Mouse (Mus musculus) MEL (cell line): ENCODE measurements around the gene Fscn2. TPM values are rescaled to one million over a fixed set of nuclear protein-coding genes. Genes with fewer than 3 reads are reported as not detected.

Experiments
- DNase-seq: peaks from one replicate; pipeline ENCODE4 v3.0.0; 2011; ENCODE audit warnings: low read depth, low spot score
- H3K27ac ChIP-seq: 2 replicates; pipeline ENCODE4 v1.5.1; 2012; ENCODE audit warnings: low read depth, mild to moderate bottlenecking, control low read depth, low read length, moderate library complexity; ENCODE audit not compliant: control insufficient read depth
- H3K27me3 ChIP-seq, 2 experiments: fragments of 150-350 bp in 1 of 2; sonication (generic) in 1 of 2; 2 replicates each; pipeline ENCODE4 v1.6.1; 2012; ENCODE audit warnings: low read length in 2 of 2, mild to moderate bottlenecking in 2 of 2, improper control_type of control experiment in 1 of 2, moderate library complexity in 1 of 2; ENCODE audit not compliant: insufficient read depth in 2 of 2, control insufficient read depth in 1 of 2
- H3K36me3 ChIP-seq, 2 experiments: 2 replicates each; pipeline ENCODE4 v1.6.1; 2012 to 2014; ENCODE audit warnings: low read length in 2 of 2, improper control_type of control experiment in 1 of 2, inconsistent platforms in 1 of 2, mild to moderate bottlenecking in 1 of 2; ENCODE audit not compliant: insufficient read depth in 2 of 2, control insufficient read depth in 1 of 2
- H3K4me1 ChIP-seq, 2 experiments: fragments of 150-350 bp in 1 of 2; sonication (generic) in 1 of 2; 2 replicates each; pipeline ENCODE4 v1.6.1; 2012; ENCODE audit warnings: low read length in 2 of 2, improper control_type of control experiment in 1 of 2, mild to moderate bottlenecking in 1 of 2; ENCODE audit not compliant: insufficient read depth in 2 of 2, control insufficient read depth in 1 of 2
- H3K4me3 ChIP-seq, 2 experiments: fragments of 150-350 bp in 1 of 2; sonication (generic) in 1 of 2; 2 replicates each; pipeline ENCODE4 v1.5.1; 2012; ENCODE audit warnings: low read depth in 2 of 2, low read length in 2 of 2, mild to moderate bottlenecking in 2 of 2, moderate library complexity in 2 of 2, control low read depth in 1 of 2, improper control_type of control experiment in 1 of 2; ENCODE audit not compliant: control insufficient read depth in 1 of 2, insufficient read depth in 1 of 2
- H3K79me2 ChIP-seq: 2 replicates; pipeline ENCODE4 v1.6.1; 2012; ENCODE audit warnings: mild to moderate bottlenecking, low read length, moderate library complexity; ENCODE audit not compliant: control insufficient read depth, poor library complexity, insufficient read depth
- H3K9ac ChIP-seq: 2 replicates; pipeline ENCODE4 v1.6.1; 2012; ENCODE audit warnings: low read depth, mild to moderate bottlenecking, control low read depth, low read length, moderate library complexity; ENCODE audit not compliant: control insufficient read depth, poor library complexity, severe bottlenecking
- H3K9me3 ChIP-seq: fragments of 150-350 bp; sonication (generic); replicated peaks from 2 replicates; pipeline ENCODE4 v1.6.1; 2012; ENCODE audit warnings: mild to moderate bottlenecking, low read length, improper control_type of control experiment, moderate library complexity; ENCODE audit not compliant: insufficient read depth
- CHD1 ChIP-seq: IDR thresholded peaks from 2 replicates; pipeline ENCODE4 v1.6.1; 2012; ENCODE audit warnings: low read depth, mild to moderate bottlenecking, inconsistent platforms, low read length, improper control_type of control experiment
- CTCF ChIP-seq, 3 experiments: IDR thresholded peaks in 2 of 3; conservative IDR thresholded peaks in 1 of 3; 2 replicates each; pipeline ENCODE4 v1.5.1; 2011 to 2012; ENCODE audit warnings: low read length in 3 of 3, low read depth in 2 of 3, mild to moderate bottlenecking in 2 of 3, improper control_type of control experiment in 1 of 3, inconsistent platforms in 1 of 3, mixed read lengths in 1 of 3, moderate library complexity in 1 of 3; ENCODE audit not compliant: control insufficient read depth in 1 of 3, insufficient read depth in 1 of 3, poor library complexity in 1 of 3, severe bottlenecking in 1 of 3
- ELF1 ChIP-seq: IDR thresholded peaks from 2 replicates; pipeline ENCODE4 v1.6.1; 2014; ENCODE audit warnings: low read depth, mild to moderate bottlenecking, inconsistent platforms, low read length, improper control_type of control experiment, moderate library complexity
- EP300 ChIP-seq, 2 experiments: IDR thresholded peaks; 2 replicates each; pipeline ENCODE4 v1.6.1; 2011; ENCODE audit warnings: improper control_type of control experiment in 2 of 2, low read length in 2 of 2, low read depth in 1 of 2, mild to moderate bottlenecking in 1 of 2
- GABPA ChIP-seq: IDR thresholded peaks from 2 replicates; pipeline ENCODE4 v1.6.1; 2012; ENCODE audit warnings: low read depth, mild to moderate bottlenecking, inconsistent platforms, low read length, improper control_type of control experiment, moderate library complexity
- GATA1 ChIP-seq: IDR thresholded peaks from 2 replicates; pipeline ENCODE4 v1.6.1; 2011; ENCODE audit warnings: low read depth, low read length, improper control_type of control experiment
- HCFC1 ChIP-seq: IDR thresholded peaks from 2 replicates; pipeline ENCODE4 v1.6.1; 2012; ENCODE audit warnings: low read depth, mild to moderate bottlenecking, inconsistent platforms, low read length, improper control_type of control experiment, moderate library complexity
- KAT2A ChIP-seq: conservative IDR thresholded peaks from 2 replicates; pipeline ENCODE4 v1.6.1; 2012; ENCODE audit warnings: low read depth, low read length, improper control_type of control experiment, inconsistent platforms
- MAX ChIP-seq: IDR thresholded peaks from 2 replicates; pipeline ENCODE4 v1.6.1; 2011; ENCODE audit warnings: low read length, improper control_type of control experiment
- MAZ ChIP-seq: IDR thresholded peaks from 2 replicates; pipeline ENCODE4 v1.6.1; 2012; ENCODE audit warnings: low read depth, mild to moderate bottlenecking, inconsistent platforms, low read length, improper control_type of control experiment
- MEF2A ChIP-seq: IDR thresholded peaks from 2 replicates; pipeline ENCODE4 v1.6.1; 2014; ENCODE audit warnings: low read depth, mild to moderate bottlenecking, inconsistent platforms, low read length, improper control_type of control experiment; ENCODE audit not compliant: poor library complexity, insufficient replicate concordance, severe bottlenecking; ENCODE audit errors: extremely low read depth
- MXI1 ChIP-seq: IDR thresholded peaks from 2 replicates; pipeline ENCODE4 v1.6.1; 2011; ENCODE audit warnings: mild to moderate bottlenecking, low read depth, low read length, improper control_type of control experiment
- MYB ChIP-seq: IDR thresholded peaks from 2 replicates; pipeline ENCODE4 v1.6.1; 2011; ENCODE audit warnings: mild to moderate bottlenecking, low read depth, low read length, improper control_type of control experiment
- MYC ChIP-seq: IDR thresholded peaks from 2 replicates; pipeline ENCODE4 v1.6.1; 2011; ENCODE audit warnings: low read depth, mild to moderate bottlenecking, low read length, improper control_type of control experiment, moderate library complexity
- NELFE ChIP-seq: IDR thresholded peaks from 2 replicates; pipeline ENCODE4 v1.6.1; 2011; ENCODE audit warnings: low read depth, low read length, improper control_type of control experiment
- NRF1 ChIP-seq: IDR thresholded peaks from 2 replicates; pipeline ENCODE4 v1.6.1; 2014; ENCODE audit warnings: low read depth, mild to moderate bottlenecking, inconsistent platforms, low read length, improper control_type of control experiment, moderate library complexity; ENCODE audit not compliant: poor library complexity, insufficient read depth, severe bottlenecking
- POLR2AphosphoS2 ChIP-seq: IDR thresholded peaks from 2 replicates; pipeline ENCODE4 v1.6.1; 2011; ENCODE audit warnings: low read length, improper control_type of control experiment
- POLR2AphosphoS5 ChIP-seq: IDR thresholded peaks from 2 replicates; pipeline ENCODE4 v1.6.1; 2012; ENCODE audit warnings: low read depth, borderline replicate concordance, mild to moderate bottlenecking, inconsistent platforms, low read length, moderate library complexity, mixed read lengths
- RAD21 ChIP-seq: IDR thresholded peaks from 2 replicates; pipeline ENCODE4 v1.6.1; 2011; ENCODE audit warnings: mild to moderate bottlenecking, low read depth, low read length, improper control_type of control experiment
- RCOR1 ChIP-seq: IDR thresholded peaks from 2 replicates; pipeline ENCODE4 v1.6.1; 2012; ENCODE audit warnings: low read depth, mild to moderate bottlenecking, inconsistent platforms, low read length, improper control_type of control experiment
- SIN3A ChIP-seq: IDR thresholded peaks from 2 replicates; pipeline ENCODE4 v1.6.1; 2012; ENCODE audit warnings: low read length, improper control_type of control experiment, inconsistent platforms
- SMC3 ChIP-seq: IDR thresholded peaks from 2 replicates; pipeline ENCODE4 v1.6.1; 2011; ENCODE audit warnings: low read depth, low read length, improper control_type of control experiment
- TBP ChIP-seq: IDR thresholded peaks from 2 replicates; pipeline ENCODE4 v1.8.0; 2011; ENCODE audit warnings: low read depth, low read length, improper control_type of control experiment
- TCF12 ChIP-seq: IDR thresholded peaks from 2 replicates; pipeline ENCODE4 v1.6.1; 2014; ENCODE audit warnings: low read depth, mild to moderate bottlenecking, inconsistent platforms, low read length, improper control_type of control experiment, moderate library complexity
- UBTF ChIP-seq: IDR thresholded peaks from 2 replicates; pipeline ENCODE4 v1.6.1; 2012; ENCODE audit warnings: low read depth, mild to moderate bottlenecking, inconsistent platforms, low read length, improper control_type of control experiment, moderate library complexity, borderline replicate concordance; ENCODE audit not compliant: insufficient read depth
- USF2 ChIP-seq, 2 experiments: IDR thresholded peaks; 2 replicates each; pipeline ENCODE4 v1.6.1; 2011 to 2012; ENCODE audit warnings: improper control_type of control experiment in 2 of 2, low read length in 2 of 2, borderline replicate concordance in 1 of 2, inconsistent platforms in 1 of 2, low read depth in 1 of 2, mild to moderate bottlenecking in 1 of 2; ENCODE audit not compliant: insufficient read depth in 1 of 2
- ZC3H11A ChIP-seq: IDR thresholded peaks from 2 replicates; pipeline ENCODE4 v1.6.1; 2012; ENCODE audit warnings: low read depth, mild to moderate bottlenecking, inconsistent platforms, low read length, improper control_type of control experiment
- ZKSCAN1 ChIP-seq: IDR thresholded peaks from 2 replicates; pipeline ENCODE4 v1.6.1; 2012; ENCODE audit warnings: low read depth, mild to moderate bottlenecking, inconsistent platforms, low read length, improper control_type of control experiment, moderate library complexity
- ZMIZ1 ChIP-seq: IDR thresholded peaks from 2 replicates; pipeline ENCODE4 v1.6.1; 2012; ENCODE audit warnings: low read depth, mild to moderate bottlenecking, inconsistent platforms, low read length, improper control_type of control experiment, moderate library complexity
- ZNF384 ChIP-seq: IDR thresholded peaks from 2 replicates; pipeline ENCODE4 v1.6.1; 2012; ENCODE audit warnings: low read depth, mild to moderate bottlenecking, inconsistent platforms, low read length, improper control_type of control experiment
- polyA plus RNA-seq, 2 experiments: library from polyadenylated mRNA; stranded (reverse) in 1 of 2; unstranded in 1 of 2; fragments of >175 nt in 1 of 2; fragments of >200 nt in 1 of 2; gene quantifications; 2 replicates each; pipeline versions ENCODE4 v1.2.1 to v1.2.4; 2012; ENCODE audit warnings: low replicate concordance in 2 of 2, low read depth in 1 of 2; ENCODE audit not compliant: insufficient read length in 2 of 2, insufficient read depth in 1 of 2, missing spikeins in 1 of 2
- total RNA-seq: library from RNA; depleted of rRNA; stranded (reverse); fragments of 300-350 nt; gene quantifications from 2 replicates; pipeline ENCODE4 v1.2.3, GENCODE M21; 2012

The Fscn2 gene
- total and polyA plus RNA-seq, 3 experiments: 0.61 to 0.62 TPM; not detected in 1

DNA sequence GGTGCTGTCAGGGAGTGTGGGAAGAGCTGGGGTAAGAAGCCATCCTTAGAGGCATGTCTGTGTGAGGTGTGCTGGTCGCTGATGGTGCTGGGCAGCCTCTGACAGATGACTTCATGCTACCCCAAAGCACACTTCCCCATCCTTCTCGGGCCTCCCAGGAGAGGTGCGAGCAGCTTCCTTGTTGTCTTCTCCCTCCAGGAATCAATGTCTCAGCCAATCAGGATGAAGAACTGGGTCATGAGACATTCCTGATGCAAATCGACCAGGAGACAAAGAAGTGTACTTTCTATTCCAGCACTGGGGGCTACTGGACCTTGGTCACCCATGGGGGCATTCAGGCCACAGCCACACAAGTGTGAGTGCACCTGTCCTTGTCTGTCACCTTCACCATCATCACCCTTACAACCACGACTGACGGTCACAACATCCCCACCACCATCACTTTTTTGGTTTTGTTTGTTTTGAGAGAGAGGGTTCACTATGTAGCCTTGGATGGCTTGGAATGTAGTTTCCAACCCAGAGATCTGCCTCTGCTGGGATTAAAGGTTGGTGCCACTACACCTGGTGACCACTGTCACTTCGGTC is 5.2 kb downstream of the Fscn2 start (continued):
- TF ChIP-seq CTCF (IDR thresholded peaks at IDR 0.05 in 2 of 3, conservative IDR thresholded peaks at IDR 0.05 in 1 of 3; ENCODE audit: control insufficient read depth in 1 of 3, insufficient read depth in 1 of 3, low read depth in 2 of 3, low read length in 3 of 3, poor library complexity in 1 of 3, severe bottlenecking in 1 of 3): no peak

DNA sequence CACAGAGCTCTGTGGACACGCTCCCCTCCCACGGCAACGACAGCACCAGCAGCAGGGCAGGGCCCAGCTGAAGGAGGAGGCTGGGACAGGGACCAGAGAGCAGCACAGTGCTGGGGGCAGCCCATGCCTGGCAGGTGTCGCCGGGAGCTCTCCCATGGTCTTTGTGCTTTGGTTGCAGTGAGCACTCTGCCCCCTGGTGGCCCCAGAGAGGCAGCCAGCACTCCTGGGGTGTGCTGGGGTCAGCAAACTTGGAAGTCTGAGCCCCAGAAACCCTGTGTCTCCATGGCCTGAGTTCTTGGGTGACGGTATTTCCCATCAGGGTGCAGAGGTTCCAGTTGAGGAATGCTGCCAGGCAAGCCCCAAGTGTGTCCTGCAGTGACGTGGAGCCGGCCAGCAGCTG is 8.3 kb downstream of the Fscn2 start:
- no peaks in the 10 kb centered on the region; a peak in 1 of 4 replicates for H3K36me3 ChIP-seq
- no peak overlapping the region for H3K9ac ChIP-seq
- H3K4me1 ChIP-seq: no peaks in the 10 kb centered on the region
- H3K27ac ChIP-seq: no peak overlapping the region
- H3K9me3 ChIP-seq: no peaks in the 10 kb centered on the region
- no peak overlapping the region for H3K4me3 ChIP-seq
- TF ChIP-seq MXI1 (no peak), RAD21 (peak; percentile 57), ZKSCAN1 (no peak), NELFE (no peak), SMC3 (peak; percentile 80), RCOR1 (no peak), TCF12 (no peak), CTCF (IDR thresholded peaks at IDR 0.05 in 2 of 3, conservative IDR thresholded peaks at IDR 0.05 in 1 of 3; ENCODE audit: control insufficient read depth in 1 of 3, insufficient read depth in 1 of 3, low read depth in 2 of 3, low read length in 3 of 3, poor library complexity in 1 of 3, severe bottlenecking in 1 of 3) (peak; percentile 63 to 95 (median 81)), ZNF384 (no peak), MYB (no peak), POLR2AphosphoS5 (no peak), ELF1 (no peak), UBTF (no peak), GATA1 (no peak), POLR2AphosphoS2 (no peak), MAZ (no peak), ZMIZ1 (no peak), ZC3H11A (peak; percentile 50; the same call in 1 of the 2 replicates), GABPA (no peak), MEF2A (no peak), CHD1 (no peak), EP300 (IDR thresholded peaks at IDR 0.05; ENCODE audit: low read depth in 1 of 2, low read length in 2 of 2) (no peak), USF2 (IDR thresholded peaks at IDR 0.05; ENCODE audit: borderline replicate concordance in 1 of 2, insufficient read depth in 1 of 2, low read depth in 1 of 2, low read length in 2 of 2) (no peak), MYC (no peak), HCFC1 (no peak), NRF1 (no peak), KAT2A (no peak), SIN3A (0 out of 2 replicates have a peak, but pooled peaks have one; percentile 35), TBP (no peak), MAX (no peak)
- no peaks in the 10 kb centered on the region for H3K79me2 ChIP-seq
- no peaks in the 10 kb centered on the region for H3K27me3 ChIP-seq
- peak; percentile 72 for DNase-seq
